Mouse (Mus musculus): ENCODE data around the gene Smchd1.

GRCm38 (mm10) chr17:71307251-71307790, 167.8 kb downstream of the Smchd1 start:
- TF ChIP-seq CTCF (IDR thresholded peaks at IDR 0.05; ENCODE audit: extremely low read depth, insufficient read depth, low read length), result no peak
- no peak for TF ChIP-seq POLR2A (IDR thresholded peaks at IDR 0.05; ENCODE audit: extremely low read depth, insufficient read depth, low read length)
